Mouse (Mus musculus): ENCODE data around the gene Atoh7.
"Not testable (repeated sequence)": the region's sequence is repeated elsewhere in the genome, so short reads cannot be mapped to it uniquely, and the experiment has no call there.

The Atoh7 gene

GRCm38 (mm10) chr10:63099521-63099920 lies at the start of gene Atoh7:
Atoh7 (plus strand) TSS chr10:63099651.
- peak; percentile 50 for DNase-seq

GRCm38 (mm10) chr10:63051267-63051666 lies 48.2 kb upstream of the Atoh7 start:
- DNase-seq, result no peak

- no peak for DNase-seq
These were observed 47.4 kb upstream of the Atoh7 start for GRCm38 (mm10) chr10:63052011-63052410.

- no peak for DNase-seq
These were observed 46.4 kb upstream of the Atoh7 start for GRCm38 (mm10) chr10:63053007-63053406.

GRCm38 (mm10) chr10:63054071-63054470 lies 45.4 kb upstream of the Atoh7 start:
- DNase-seq, result not testable (repeated sequence)

GRCm38 (mm10) chr10:63054586-63054985 lies 44.9 kb upstream of the Atoh7 start:
- DNase-seq, result no peak

GRCm38 (mm10) chr10:63056966-63057750 lies 42.3 kb upstream of the Atoh7 start:
- no peak for DNase-seq

- DNase-seq, result no peak
These were observed 39.6 kb upstream of the Atoh7 start, which contains the start of gene Pbld1 for GRCm38 (mm10) chr10:63059862-63060261. Pbld1 (plus strand) TSS chr10:63060162.

GRCm38 (mm10) chr10:63060406-63060805 lies 39.0 kb upstream of the Atoh7 start:
- no peak for DNase-seq

- DNase-seq, result no peak
These were observed 38.2 kb upstream of the Atoh7 start for GRCm38 (mm10) chr10:63061266-63061665.

- no peak for DNase-seq
These were observed 36.8 kb upstream of the Atoh7 start for GRCm38 (mm10) chr10:63062696-63063095.

GRCm38 (mm10) chr10:63063365-63063764 lies 36.1 kb upstream of the Atoh7 start:
- DNase-seq, result no peak

GRCm38 (mm10) chr10:63064516-63064915 lies 34.9 kb upstream of the Atoh7 start:
- no peak for DNase-seq

- no peak for DNase-seq
These were observed 33.9 kb upstream of the Atoh7 start for GRCm38 (mm10) chr10:63065561-63065960.

GRCm38 (mm10) chr10:63065988-63066387 lies 33.5 kb upstream of the Atoh7 start:
- DNase-seq, result peak; percentile 78

- no peak for DNase-seq
These were observed 13.1 kb upstream of the Atoh7 start for GRCm38 (mm10) chr10:63086304-63086703.

GRCm38 (mm10) chr10:63089103-63089757 lies 10.2 kb upstream of the Atoh7 start:
- DNase-seq, result no peak

- DNase-seq, result no peak
These were observed 9.5 kb upstream of the Atoh7 start for GRCm38 (mm10) chr10:63089758-63090571.

GRCm38 (mm10) chr10:63091915-63092314 lies 7.5 kb upstream of the Atoh7 start:
- no peak for DNase-seq

- no peak for DNase-seq
These were observed 6.6 kb upstream of the Atoh7 start for GRCm38 (mm10) chr10:63092616-63093550.

GRCm38 (mm10) chr10:63096757-63097156 lies 2.7 kb upstream of the Atoh7 start:
- no peak for DNase-seq

- no peak for DNase-seq
These were observed 1.3 kb upstream of the Atoh7 start for GRCm38 (mm10) chr10:63098191-63098590.
